Mouse (Mus musculus): Measurements from ENCODE around the gene Maged2.
"Not testable (repeated sequence)": the region's sequence is repeated elsewhere in the genome, so short reads cannot be mapped to it uniquely, and the experiment has no call there.

Gene Maged2

GRCm38 (mm10) chrX:150814139-150814469 lies at the start of gene Maged2:
Maged2 (minus strand) TSS chrX:150814345.
- DNase-seq (ENCODE audit: low read depth, low spot score) = no peak

DNA sequence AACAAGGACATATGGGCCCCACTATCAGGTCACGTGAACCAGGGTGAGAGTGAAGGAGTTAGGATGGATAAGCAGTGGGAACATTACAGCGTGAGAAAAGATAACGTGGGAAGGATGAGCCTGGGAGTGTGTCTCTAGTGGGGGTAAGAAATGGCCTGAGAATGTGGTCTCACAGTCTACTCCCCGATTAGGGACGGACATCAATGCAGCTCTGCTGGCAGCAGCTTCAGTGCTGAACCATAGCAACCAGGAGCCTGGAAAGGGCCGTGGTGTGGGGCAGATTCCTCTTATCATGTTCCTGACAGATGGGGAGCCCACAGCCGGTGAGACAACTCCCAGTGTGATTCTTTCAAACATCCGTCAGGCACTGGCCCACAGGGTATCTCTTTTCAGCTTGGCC lies 34.1 kb upstream of the Maged2 start:
- no peak for DNase-seq (ENCODE audit: low read depth, low spot score)

DNA sequence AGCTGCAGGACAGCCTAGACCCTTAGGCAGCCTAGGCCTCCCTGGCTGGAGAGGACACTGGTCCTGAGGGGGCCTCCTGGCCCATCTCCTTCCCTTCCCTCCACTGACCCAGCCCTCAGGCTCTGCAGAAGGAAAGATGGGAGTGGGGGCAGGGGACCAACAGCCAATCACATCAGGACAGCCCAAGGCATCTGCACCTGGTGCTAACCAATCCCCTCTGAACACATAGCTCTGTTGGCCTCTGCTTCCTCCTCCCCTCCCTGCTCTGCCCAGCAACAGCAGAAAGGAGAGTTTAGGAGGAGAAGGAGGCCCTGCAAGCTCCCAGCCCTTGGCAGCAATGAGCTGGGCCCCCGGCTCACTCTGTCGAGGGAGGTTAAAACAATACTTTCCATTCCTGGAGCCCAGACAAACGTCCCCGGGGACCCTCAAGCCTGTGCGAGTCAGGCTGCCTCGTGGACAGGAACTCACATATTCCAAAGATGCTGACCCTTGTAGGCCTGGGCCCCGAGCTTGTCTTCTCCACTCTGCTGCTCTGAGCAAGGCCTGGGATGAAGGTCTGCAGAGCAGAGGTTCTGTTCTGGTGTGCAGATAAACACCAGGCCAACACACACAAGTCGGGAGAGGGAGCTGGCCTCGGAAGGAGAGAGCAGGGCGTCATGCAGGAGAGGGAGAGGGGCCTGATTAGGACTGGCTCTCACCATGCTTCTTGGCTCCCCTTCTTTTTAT lies 31.5 kb upstream of the Maged2 start:
- not testable (repeated sequence) for DNase-seq (ENCODE audit: low read depth, low spot score)

GRCm38 (mm10) chrX:150843257-150843656 lies 29.1 kb upstream of the Maged2 start:
- DNase-seq (ENCODE audit: low read depth, low spot score) = not testable (repeated sequence)

- DNase-seq (ENCODE audit: low read depth, low spot score) = no peak
Observed at GRCm38 (mm10) chrX:150830297-150830696, 16.2 kb upstream of the Maged2 start.

- no peak for DNase-seq (ENCODE audit: low read depth, low spot score)
Observed at GRCm38 (mm10) chrX:150817278-150817677, 3.1 kb upstream of the Maged2 start.

DNA sequence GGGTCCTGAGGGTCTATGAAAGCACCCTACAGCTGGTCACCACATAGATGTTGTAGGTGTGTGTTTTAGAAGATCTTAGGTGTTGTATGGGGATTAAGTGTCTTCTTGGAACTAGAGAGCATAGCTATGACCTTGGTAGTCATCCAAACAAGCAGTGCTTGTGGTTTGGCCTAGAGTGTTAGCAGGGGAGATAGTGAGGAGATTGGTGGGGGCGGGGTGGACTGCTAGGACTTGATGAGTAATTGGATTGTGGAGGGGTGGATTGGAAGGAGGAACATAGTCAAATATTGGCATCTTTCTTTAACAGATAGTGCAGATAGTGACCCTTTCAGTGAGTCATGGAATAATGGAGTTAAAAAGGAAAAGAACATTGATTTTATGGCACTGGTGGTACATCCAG lies 1.5 kb upstream of the Maged2 start:
- no peak for DNase-seq (ENCODE audit: low read depth, low spot score)

DNA sequence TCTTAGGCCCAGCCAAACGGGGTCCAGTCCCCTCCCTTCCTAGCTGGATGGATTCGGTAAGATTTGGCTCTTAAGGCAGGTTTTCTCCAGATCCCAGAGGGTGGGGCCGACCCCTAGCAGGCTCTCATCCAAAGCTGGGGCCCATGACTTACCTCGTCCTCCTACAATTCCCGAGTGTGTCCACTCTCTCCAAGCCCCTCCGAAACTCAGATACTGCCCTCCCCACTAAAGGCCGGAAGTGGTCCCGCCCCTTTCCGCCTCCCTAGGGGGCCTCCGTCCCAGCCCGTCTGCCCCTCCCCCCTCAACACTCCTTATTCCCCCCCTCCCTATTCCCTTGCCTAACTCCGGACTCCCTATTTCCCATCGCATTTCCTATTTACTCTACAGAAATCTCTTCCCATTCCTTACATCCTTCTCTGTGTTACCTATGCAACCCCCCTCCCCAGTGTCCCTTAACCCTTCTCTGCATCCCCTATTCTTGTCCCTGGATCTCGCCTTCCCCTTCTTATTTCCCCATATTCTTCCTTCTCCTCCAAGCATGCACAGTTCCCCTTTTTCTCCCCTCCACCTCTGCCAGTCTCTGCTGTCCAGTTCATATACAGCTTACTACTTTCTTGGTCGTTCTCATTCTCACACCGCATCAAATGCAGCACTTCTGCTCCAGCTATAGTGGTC lies 544 bp downstream of the Maged2 start:
- no peak for DNase-seq (ENCODE audit: low read depth, low spot score)

- peak; percentile 86 for DNase-seq (ENCODE audit: low read depth, low spot score)
Observed at GRCm38 (mm10) chrX:150812787-150813298, 1.3 kb downstream of the Maged2 start.

GRCm38 (mm10) chrX:150800987-150801386 lies 13.2 kb downstream of the Maged2 start:
- not testable (repeated sequence) for DNase-seq (ENCODE audit: low read depth, low spot score)

- not testable (repeated sequence) for DNase-seq (ENCODE audit: low read depth, low spot score)
Observed at GRCm38 (mm10) chrX:150798493-150799177, 15.5 kb downstream of the Maged2 start.

Data from retina, postnatal 7 days (tissue).